27 mouse cellular contexts compared by ENCODE assay signal in the genomic region with DNA sequence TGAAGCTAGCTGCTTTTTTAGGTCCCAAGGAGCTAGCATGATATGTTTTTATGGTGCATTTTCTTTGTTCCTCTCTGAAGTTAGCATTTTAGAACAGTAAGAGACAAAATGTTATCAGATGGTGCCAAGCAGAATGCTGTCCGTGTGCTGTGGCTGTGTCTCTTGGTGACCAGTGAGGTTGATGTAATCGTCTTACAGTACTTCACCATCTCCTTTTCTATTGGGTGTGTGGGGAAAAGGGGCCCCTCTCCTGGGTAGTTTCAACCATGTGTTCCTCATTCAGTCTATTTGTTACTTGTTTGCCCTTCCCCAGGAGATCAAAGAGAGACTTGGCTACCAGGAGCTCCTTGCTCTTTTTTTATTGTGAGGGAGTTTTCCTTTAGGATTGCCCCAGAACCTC.
"Had no signal": no experiment of that assay in that cellular context is flagged by ENCODE, and none has a peak within 500 bp of the region (broad histone marks: within the 10 kb centered on the region; RNA-seq: fewer than 3 reads in every experiment).

No protein-coding gene starts in this region.

- DNase-seq: gastrocnemius, adult 2 months; gastrocnemius, postnatal 10 days; gastrocnemius, postnatal 25 days; heart, adult 2 months; kidney, adult 18-20 months; kidney, adult 8-10 months; kidney, postnatal 10 days; kidney, postnatal 25 days; kidney, postnatal 4 days; layer of hippocampus, adult 9-11 months; layer of hippocampus, postnatal 36 days; left cerebral cortex, postnatal 4 days had no signal

- H3K4me2 ChIP-seq: heart, embryonic 11.5 days; heart, embryonic 13.5 days; heart, embryonic 15.5 days; hindbrain, embryonic 12.5 days; hindbrain, embryonic 14.5 days; intestine, embryonic 15.5 days; limb, embryonic 13.5 days; limb, embryonic 15.5 days; liver, embryonic 12.5 days had no signal

- H3K4me1 ChIP-seq: heart, embryonic 13.5 days; heart, embryonic 15.5 days; hindbrain, embryonic 10.5 days; hindbrain, embryonic 12.5 days; intestine, embryonic 15.5 days; limb, embryonic 13.5 days; limb, embryonic 15.5 days had no signal

- H3K27me3 ChIP-seq: heart, embryonic 13.5 days; heart, embryonic 15.5 days; hindbrain, embryonic 12.5 days; intestine, embryonic 15.5 days; limb, embryonic 13.5 days; limb, embryonic 15.5 days; liver, embryonic 12.5 days had no signal

- H3K27ac ChIP-seq: gastrocnemius, adult 2 months; heart, adult 2 months; heart, embryonic 13.5 days; heart, embryonic 15.5 days; hindbrain, embryonic 10.5 days; hindbrain, embryonic 12.5 days; hindbrain, embryonic 14.5 days; intestine, embryonic 15.5 days; layer of hippocampus, adult 2 months; limb, embryonic 13.5 days; limb, embryonic 15.5 days; liver, embryonic 12.5 days; liver, embryonic 14.5 days had no signal

- H3K9ac ChIP-seq: heart, embryonic 13.5 days; heart, embryonic 15.5 days; hindbrain, embryonic 12.5 days; hindbrain, embryonic 14.5 days; intestine, embryonic 15.5 days; limb, embryonic 13.5 days; limb, embryonic 15.5 days; liver, embryonic 12.5 days; liver, embryonic 14.5 days had no signal

- H3K4me3 ChIP-seq: gastrocnemius, adult 2 months; heart, adult 2 months; heart, embryonic 13.5 days; heart, embryonic 15.5 days; hindbrain, embryonic 10.5 days; hindbrain, embryonic 12.5 days; intestine, embryonic 15.5 days; layer of hippocampus, adult 2 months; limb, embryonic 13.5 days; limb, embryonic 15.5 days; liver, embryonic 12.5 days had no signal

- H3K9me3 ChIP-seq: heart, embryonic 13.5 days; heart, embryonic 15.5 days; hindbrain, embryonic 10.5 days; hindbrain, embryonic 12.5 days; intestine, embryonic 15.5 days; limb, embryonic 13.5 days; limb, embryonic 15.5 days; liver, embryonic 12.5 days had no signal

- ATAC-seq: hindbrain, embryonic 16.5 days; inflammation-experienced regulatory T-cells, adult 6 months; intestine, embryonic 15.5 days; intestine, postnatal 0 days; liver, embryonic 12.5 days had no signal
